Mouse (Mus musculus) midbrain, embryonic 10.5 days (tissue): ENCODE results near the gene Sirt3. TPM values are rescaled to one million over a fixed set of nuclear protein-coding genes. Genes with fewer than 3 reads are reported as not detected.

Source experiments
- DNase-seq: peaks from one replicate; pipeline ENCODE4 v3.0.0-alpha.2; 2017; ENCODE audit warnings: low spot score
- H3K27ac ChIP-seq: fragments of 300-500 bp; sonication (generic); replicated peaks from 2 replicates; pipeline ENCODE4 v1.5.1; 2016; ENCODE audit warnings: mild to moderate bottlenecking
- H3K27me3 ChIP-seq: fragments of 300-500 bp; sonication (generic); 2 replicates; pipeline ENCODE4 v1.6.1; 2016; ENCODE audit warnings: low read depth, mild to moderate bottlenecking; ENCODE audit not compliant: poor library complexity, severe bottlenecking
- H3K36me3 ChIP-seq: fragments of 300-500 bp; sonication (generic); 2 replicates; pipeline ENCODE4 v1.6.1; 2016; ENCODE audit warnings: mild to moderate bottlenecking, moderate library complexity
- H3K4me1 ChIP-seq: fragments of 300-500 bp; sonication (generic); 2 replicates; pipeline ENCODE4 v1.6.1; 2016
- H3K4me3 ChIP-seq: fragments of 300-500 bp; sonication (generic); 2 replicates; pipeline ENCODE4 v1.5.1; 2016; ENCODE audit warnings: mild to moderate bottlenecking, moderate library complexity
- H3K9me3 ChIP-seq: fragments of 300-500 bp; sonication (generic); replicated peaks from 2 replicates; pipeline ENCODE4 v1.6.1; 2016; ENCODE audit warnings: mild to moderate bottlenecking
- WGBS: fragments of 180-500 bp; shearing (Covaris S2); methylation state at CpG from one replicate; pipeline ENCODE4 v1.1.7; 2016; 5-methylcytosine and 5-hydroxymethylcytosine counted together
- polyA plus RNA-seq: library from polyadenylated mRNA; unstranded; fragments of >200 nt; fragmentation: Nextera tagmentation; extraction: Ambion mirVana; gene quantifications from 2 replicates; pipeline ENCODE4 v1.2.1, GENCODE M21; 2016

Gene Sirt3
- polyA plus RNA-seq, 1 experiment from 2014 or later, result 29.2 TPM

- Histone ChIP-seq H3K27me3 (no peaks in the 10 kb centered on the region), H3K9me3 (no peaks in the 10 kb centered on the region), H3K4me1 (peaks cover 37% of the 10 kb centered on the region), H3K4me3 (peak within 1 kb of the TSS; percentile 90), H3K27ac (peak within 1 kb of the TSS; percentile 90), H3K36me3 (peaks cover 68% of the 10 kb centered on the region)
- WGBS, result 1% methylated on average over 51 of the region's 51 CpGs
- DNase-seq, result peak; percentile 91
Measured at GRCm38 (mm10) chr7:140855860-140856784, 26.0 kb downstream of the Sirt3 start, which contains the start of gene Gm45785. TSS of gene Gm45785 (minus strand) at chr7:140856331.

DNA sequence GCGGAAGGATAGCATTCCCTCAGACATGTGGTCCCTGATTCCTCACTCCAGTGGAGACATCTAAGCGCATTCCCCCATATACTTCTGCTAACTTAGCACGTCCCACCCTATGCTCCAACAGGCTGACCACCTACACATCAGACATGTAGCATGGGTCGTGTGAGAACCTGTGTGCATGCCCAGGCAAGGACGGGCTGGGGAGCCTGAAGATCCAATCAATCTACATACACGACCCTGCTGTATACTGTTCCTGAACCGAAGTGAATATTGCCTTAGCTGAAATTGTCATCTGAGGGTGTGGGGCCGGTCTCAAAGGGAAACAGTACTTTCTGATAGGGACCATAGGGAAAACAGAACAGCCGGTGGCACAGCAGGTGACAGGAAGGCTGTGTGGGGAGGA is 26.9 kb downstream of the Sirt3 start:
- WGBS, result 80% methylated on average over 9 of the region's 9 CpGs
- Histone ChIP-seq H3K27ac (peak overlapping the region; percentile 90; the same call in 1 of the 2 replicates), H3K4me3 (peak overlapping the region; percentile 90), H3K9me3 (no peaks in the 10 kb centered on the region), H3K4me1 (peaks cover 37% of the 10 kb centered on the region), H3K36me3 (peaks cover 58% of the 10 kb centered on the region), H3K27me3 (no peaks in the 10 kb centered on the region)
- no peak for DNase-seq

DNA sequence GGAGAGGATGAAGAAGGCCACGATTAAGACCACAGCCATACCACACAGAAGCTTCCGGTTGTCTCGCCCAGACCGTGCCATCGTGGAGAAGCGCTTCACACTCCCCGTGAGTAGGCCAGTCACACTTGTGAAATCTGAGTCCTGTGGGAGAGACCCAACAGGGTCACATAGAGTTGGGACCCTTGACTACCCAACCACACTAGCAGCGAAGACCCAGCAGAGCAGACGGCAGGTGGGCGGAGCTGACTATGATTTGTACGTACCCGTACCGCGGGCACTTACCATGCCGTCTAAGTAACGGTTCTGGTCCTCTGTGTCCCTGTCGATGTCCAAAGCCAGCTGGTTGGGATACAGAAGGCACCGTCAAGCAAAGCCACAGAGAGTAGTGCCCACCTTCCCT is 27.6 kb downstream of the Sirt3 start:
- Histone ChIP-seq H3K4me3 (no peak overlapping the region; the same call in 1 of the 2 replicates), H3K27me3 (no peaks in the 10 kb centered on the region), H3K36me3 (peaks cover 51% of the 10 kb centered on the region), H3K9me3 (no peaks in the 10 kb centered on the region), H3K27ac (no peak overlapping the region), H3K4me1 (peaks cover 35% of the 10 kb centered on the region)
- DNase-seq, result no peak
- WGBS, result 95% methylated on average over 18 of the region's 18 CpGs

DNA sequence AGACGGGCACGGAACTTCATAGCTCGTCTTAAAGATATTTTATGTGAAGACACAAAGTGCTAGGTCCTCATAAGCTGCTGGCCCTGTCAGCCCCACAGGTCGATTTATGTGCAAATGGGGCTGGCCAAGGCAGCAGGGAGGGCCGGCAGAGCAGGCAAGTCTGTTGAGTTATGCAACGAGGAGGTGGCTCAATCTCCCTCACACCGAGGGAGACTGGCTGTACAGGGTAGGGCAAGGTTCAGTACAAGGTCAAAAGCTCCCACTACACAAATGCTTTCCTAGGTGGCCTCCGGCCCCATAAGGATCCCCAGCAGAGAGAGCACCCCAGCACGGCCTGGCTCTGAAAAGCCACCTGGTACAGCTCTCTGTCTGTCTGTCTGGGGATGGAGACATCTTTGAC is 28.7 kb downstream of the Sirt3 start:
- H3K4me1 ChIP-seq, result peaks cover 27% of the 10 kb centered on the region
- 86% methylated on average over 9 of the region's 9 CpGs for WGBS
- H3K27ac ChIP-seq, result no peak overlapping the region
- no peaks in the 10 kb centered on the region for H3K27me3 ChIP-seq
- no peak overlapping the region for H3K4me3 ChIP-seq
- H3K9me3 ChIP-seq, result no peaks in the 10 kb centered on the region
- no peak for DNase-seq
- H3K36me3 ChIP-seq, result peaks cover 40% of the 10 kb centered on the region

- H3K9me3 ChIP-seq, result no peaks in the 10 kb centered on the region
- no peak for DNase-seq
- H3K27ac ChIP-seq, result no peak overlapping the region
- peaks cover 15% of the 10 kb centered on the region for H3K4me1 ChIP-seq
- WGBS, result 98% methylated on average over 4 of the region's 4 CpGs
- no peak overlapping the region for H3K4me3 ChIP-seq
- no peaks in the 10 kb centered on the region for H3K27me3 ChIP-seq
- H3K36me3 ChIP-seq, result peaks cover 38% of the 10 kb centered on the region
Measured at GRCm38 (mm10) chr7:140851916-140852315, 30.2 kb downstream of the Sirt3 start.

GRCm38 (mm10) chr7:140848591-140848990 is 33.5 kb downstream of the Sirt3 start:
- Histone ChIP-seq H3K4me3 (no peak overlapping the region), H3K36me3 (peaks cover 24% of the 10 kb centered on the region), H3K9me3 (no peaks in the 10 kb centered on the region), H3K27me3 (peaks cover 9% of the 10 kb centered on the region; the same call in 1 of the 2 replicates), H3K27ac (no peak overlapping the region), H3K4me1 (peaks cover 3% of the 10 kb centered on the region; the same call in 1 of the 2 replicates)
- WGBS, result 90% methylated on average over 10 of the region's 10 CpGs
- no peak for DNase-seq

DNA sequence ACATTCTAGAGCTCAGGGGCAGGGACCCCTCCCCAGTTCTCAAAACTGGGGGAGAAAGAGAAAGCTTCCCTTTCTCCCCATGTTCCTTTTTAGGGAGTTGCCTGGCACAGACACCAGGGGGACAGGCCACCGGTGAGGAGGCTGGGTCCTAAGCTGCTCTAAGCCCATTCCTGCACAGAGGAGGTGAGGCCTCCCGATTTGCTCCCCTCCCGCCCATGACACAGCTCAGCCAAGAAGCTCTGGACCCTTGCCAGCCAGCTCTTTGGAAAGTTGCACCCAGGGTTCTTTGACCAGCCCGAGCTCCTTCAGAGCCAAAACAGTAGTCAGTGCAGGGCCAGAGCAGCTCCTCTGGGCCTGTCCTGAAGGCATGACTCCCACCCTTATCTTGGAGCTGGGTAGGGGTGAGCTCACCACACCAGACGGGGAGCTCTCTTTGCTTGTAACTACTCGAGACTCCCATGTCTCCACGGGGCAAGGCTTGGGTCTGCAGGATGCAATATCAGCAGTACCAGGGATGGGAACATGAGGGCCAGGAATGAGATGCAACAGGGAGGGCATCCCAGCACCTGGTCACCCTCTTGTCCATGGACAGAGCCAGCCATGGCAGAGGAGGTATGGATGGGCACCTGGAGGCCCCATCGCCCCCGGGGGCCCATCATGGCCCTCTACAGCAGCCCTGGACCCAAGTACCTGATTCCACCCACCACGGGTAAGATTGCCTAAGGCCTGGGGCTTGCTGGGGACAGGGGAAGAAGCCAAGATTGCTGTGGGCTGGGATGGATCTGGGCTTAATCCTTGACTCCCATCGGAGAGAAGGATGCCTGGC is 34.1 kb downstream of the Sirt3 start, which contains the start of gene Odf3:
Gene Odf3, plus strand, starts transcription at position 51 of the 826 bp plus-strand sequence.
- WGBS, result 75% methylated on average over 11 of the region's 11 CpGs
- Histone ChIP-seq H3K9me3 (no peaks in the 10 kb centered on the region), H3K4me1 (peaks cover 3% of the 10 kb centered on the region; the same call in 1 of the 2 replicates), H3K4me3 (no peak within 1 kb of the TSS), H3K27ac (no peak within 1 kb of the TSS), H3K36me3 (peaks cover 18% of the 10 kb centered on the region), H3K27me3 (peaks cover 15% of the 10 kb centered on the region; the same call in 1 of the 2 replicates)
- DNase-seq, result no peak

GRCm38 (mm10) chr7:140846676-140847075 is 35.4 kb downstream of the Sirt3 start:
- peaks cover 3% of the 10 kb centered on the region; the same call in 1 of the 2 replicates for H3K4me1 ChIP-seq
- no peak overlapping the region for H3K4me3 ChIP-seq
- peaks cover 5% of the 10 kb centered on the region for H3K36me3 ChIP-seq
- no peak overlapping the region for H3K27ac ChIP-seq
- H3K9me3 ChIP-seq, result no peaks in the 10 kb centered on the region
- 88% methylated on average over 10 of the region's 10 CpGs for WGBS
- no peak for DNase-seq
- H3K27me3 ChIP-seq, result peaks cover 28% of the 10 kb centered on the region; the same call in 1 of the 2 replicates

DNA sequence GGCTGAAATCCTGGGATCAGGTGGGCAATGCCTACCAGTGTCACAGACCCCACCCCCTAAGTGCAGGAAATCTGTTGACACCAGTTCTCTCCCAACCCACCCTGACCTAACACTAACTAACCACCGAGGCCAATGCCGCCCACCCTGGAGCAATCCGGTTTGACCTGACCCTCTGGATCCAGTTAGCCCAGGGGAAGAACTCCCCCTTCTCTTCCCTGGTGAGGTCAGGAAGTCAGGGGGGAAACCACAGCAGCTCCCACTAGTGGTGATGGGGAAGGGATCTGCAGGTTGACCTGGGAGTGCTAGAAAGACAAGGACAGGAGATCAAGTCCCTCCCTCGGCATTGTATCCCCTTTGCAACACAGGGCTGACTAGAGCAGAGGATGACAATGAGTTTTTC is 36.4 kb downstream of the Sirt3 start:
- WGBS, result 69% methylated on average over 4 of the region's 4 CpGs
- no peak for DNase-seq
- no peak overlapping the region for H3K4me3 ChIP-seq
- H3K27ac ChIP-seq, result no peak overlapping the region
- no peaks in the 10 kb centered on the region for H3K9me3 ChIP-seq
- peaks cover 38% of the 10 kb centered on the region for H3K27me3 ChIP-seq
- H3K4me1 ChIP-seq, result peaks cover 3% of the 10 kb centered on the region; the same call in 1 of the 2 replicates
- H3K36me3 ChIP-seq, result no peaks in the 10 kb centered on the region

DNA sequence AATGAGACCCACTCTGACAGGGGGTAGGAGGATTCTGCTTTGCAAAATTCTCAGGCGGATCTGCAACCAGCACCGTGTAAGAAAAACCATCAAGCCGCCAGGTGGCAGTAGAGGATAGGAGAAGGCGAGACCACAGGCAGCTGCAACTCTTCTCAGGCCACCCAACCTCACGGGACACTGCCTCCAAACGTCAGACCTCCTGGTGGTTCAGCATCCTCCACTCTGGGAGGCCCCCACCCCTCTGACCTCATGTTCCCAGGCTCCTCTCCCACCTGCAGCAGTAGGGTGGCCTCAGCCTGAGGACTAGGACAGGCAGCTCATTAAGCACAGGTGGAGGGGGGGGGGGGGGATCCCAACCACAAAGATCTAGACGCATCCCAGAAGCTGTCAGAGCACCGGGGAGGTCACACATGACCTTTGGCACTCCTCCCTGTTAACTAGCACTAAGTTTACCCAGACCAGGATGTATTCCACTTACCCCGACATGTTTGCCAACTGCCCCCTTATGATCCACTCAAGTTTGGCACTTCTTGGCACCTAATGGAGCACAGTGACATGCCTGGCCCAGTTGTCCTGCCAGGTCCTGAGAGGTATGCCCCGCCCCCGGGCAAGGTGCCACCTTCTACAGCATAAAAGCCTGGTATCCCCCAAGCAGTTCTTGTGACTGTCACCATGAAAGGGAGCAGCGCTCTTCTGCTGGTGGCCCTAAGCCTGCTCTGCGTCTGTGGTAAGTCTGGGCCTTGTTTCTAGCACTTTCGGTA is 37.0 kb downstream of the Sirt3 start, which contains the start of gene Scgb1c1:
Gene Scgb1c1, plus strand, starts transcription at position 643 of the 761 bp plus-strand sequence.
- Histone ChIP-seq H3K4me3 (no peak within 1 kb of the TSS; the same call in 1 of the 2 replicates), H3K4me1 (peaks cover 3% of the 10 kb centered on the region; the same call in 1 of the 2 replicates), H3K27me3 (peaks cover 44% of the 10 kb centered on the region), H3K9me3 (no peaks in the 10 kb centered on the region), H3K27ac (peak within 1 kb of the TSS; percentile 69), H3K36me3 (no peaks in the 10 kb centered on the region)
- DNase-seq, result peak; percentile 87
- 35% methylated on average over 14 of the region's 14 CpGs for WGBS

GRCm38 (mm10) chr7:140843806-140844205 is 38.3 kb downstream of the Sirt3 start:
- no peak for DNase-seq
- no peaks in the 10 kb centered on the region for H3K9me3 ChIP-seq
- peaks cover 3% of the 10 kb centered on the region; the same call in 1 of the 2 replicates for H3K4me1 ChIP-seq
- no peak overlapping the region for H3K27ac ChIP-seq
- 83% methylated on average over 7 of the region's 7 CpGs for WGBS
- H3K36me3 ChIP-seq, result no peaks in the 10 kb centered on the region
- no peak overlapping the region for H3K4me3 ChIP-seq
- peaks cover 50% of the 10 kb centered on the region for H3K27me3 ChIP-seq
